Mouse (Mus musculus) frontal cortex, adult 2 months (tissue): Measurements from ENCODE around the gene Bcap31. TPM values are rescaled to one million over a fixed set of nuclear protein-coding genes. Genes with fewer than 3 reads are reported as not detected.

Experiments used
- DNase-seq, 2 experiments: peaks; one replicate each; pipeline ENCODE4 v3.0.0; 2022; ENCODE audit warnings: low spot score in 1 of 2; ENCODE audit errors: extremely low spot score in 1 of 2
- polyA plus RNA-seq: library from polyadenylated mRNA; depleted of rRNA; stranded (reverse); fragments of >200 nt; gene quantifications from 2 replicates; pipeline ENCODE4 v1.2.3, GENCODE M21; 2012

The Bcap31 gene
- polyA plus RNA-seq, 1 experiment = 77.3 TPM

DNA sequence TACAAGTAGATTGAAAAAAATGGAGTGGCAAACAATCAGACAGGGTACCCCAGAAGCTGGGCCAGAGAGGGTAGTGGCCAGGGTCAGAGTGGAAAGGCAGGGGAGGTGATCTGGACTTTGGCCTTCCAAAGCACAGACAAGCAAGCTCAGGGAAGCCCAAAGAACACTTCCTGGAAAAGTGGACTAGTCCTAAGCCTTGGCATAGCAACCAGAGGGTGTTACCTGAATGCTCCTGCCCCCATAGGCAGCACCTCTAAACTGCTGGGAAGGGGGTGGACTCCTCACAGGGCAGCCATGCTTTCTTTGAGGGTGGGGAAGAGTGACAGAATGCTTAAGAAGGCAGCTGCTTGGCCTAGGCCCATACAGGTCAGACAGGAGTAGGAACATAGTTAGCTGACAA, 31.0 kb downstream of the Bcap31 start:
- no peak for DNase-seq

GRCm38 (mm10) chrX:73684156-73684555, 31.8 kb downstream of the Bcap31 start:
- DNase-seq = no peak

- no peak for DNase-seq
Measured at GRCm38 (mm10) chrX:73676668-73677067, 39.3 kb downstream of the Bcap31 start.

GRCm38 (mm10) chrX:73675231-73675630, 40.7 kb downstream of the Bcap31 start:
- DNase-seq = peak in 1 of 2 experiments; percentile 31

DNA sequence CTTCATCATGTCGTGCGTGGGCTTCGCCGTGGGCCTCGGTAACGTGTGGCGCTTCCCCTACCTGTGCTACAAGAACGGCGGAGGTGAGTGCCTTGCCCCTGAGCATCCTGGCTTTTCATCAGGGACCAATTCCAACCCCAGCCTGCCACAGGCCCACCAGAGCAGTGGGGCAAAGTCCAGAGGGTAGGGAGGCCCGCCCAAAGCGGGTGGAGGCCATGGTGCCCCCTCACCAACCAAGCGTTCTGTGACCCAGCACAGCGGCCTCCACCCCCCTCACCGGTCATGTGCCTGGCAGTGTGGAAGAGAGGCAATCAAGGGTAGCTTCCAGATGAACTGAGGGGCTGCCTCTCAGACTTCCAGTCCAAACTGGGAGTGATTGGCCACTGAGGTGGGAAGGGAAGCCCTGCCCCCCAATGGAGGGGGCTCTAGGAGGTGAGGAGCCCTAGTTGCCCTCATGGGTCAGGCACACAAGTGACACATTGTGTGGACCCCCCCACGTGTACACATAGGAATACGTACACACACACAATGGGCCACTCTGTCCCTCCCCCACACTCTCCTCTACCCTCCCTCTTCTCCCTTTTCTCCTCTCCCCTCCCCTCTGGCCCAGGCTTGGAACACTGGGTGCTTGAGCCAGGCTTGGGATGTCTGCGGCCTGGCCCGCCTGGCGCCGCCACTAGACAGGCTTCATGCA, 41.9 kb downstream of the Bcap31 start:
- DNase-seq = peak in 1 of 2 experiments; percentile 25

DNA sequence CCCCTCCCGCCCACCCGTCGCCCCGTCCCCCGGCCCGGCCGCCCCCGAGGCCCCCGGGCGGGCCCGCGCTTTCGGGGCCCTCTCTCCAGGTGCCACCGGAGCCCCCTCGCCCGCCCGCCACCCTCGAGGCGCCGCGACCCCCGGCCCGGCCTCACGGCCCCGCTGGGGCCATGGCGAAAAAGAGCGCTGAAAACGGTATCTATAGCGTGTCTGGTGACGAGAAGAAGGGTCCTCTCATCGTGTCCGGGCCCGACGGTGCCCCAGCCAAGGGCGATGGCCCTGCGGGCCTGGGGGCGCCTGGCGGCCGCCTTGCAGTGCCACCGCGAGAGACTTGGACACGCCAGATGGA, 42.4 kb downstream of the Bcap31 start:
- DNase-seq = no peak

GRCm38 (mm10) chrX:73672879-73673618, 42.9 kb downstream of the Bcap31 start, which contains the start of gene Slc6a8:
TSS of gene Slc6a8 (plus strand) at chrX:73673150.
- DNase-seq = peak in 1 of 2 experiments; percentile 62

GRCm38 (mm10) chrX:73672031-73672431, 43.9 kb downstream of the Bcap31 start:
- peak in 1 of 2 experiments; percentile 52 for DNase-seq

- DNase-seq = peak in 1 of 2 experiments; percentile 34
Measured at GRCm38 (mm10) chrX:73663143-73663542, 52.8 kb downstream of the Bcap31 start.

- DNase-seq = no peak
Measured at GRCm38 (mm10) chrX:73660284-73660665, 55.7 kb downstream of the Bcap31 start.

- peak in 1 of 2 experiments; percentile 26 for DNase-seq
Measured at GRCm38 (mm10) chrX:73659575-73660283, 56.2 kb downstream of the Bcap31 start, which contains the start of gene Pnck. TSS of gene Pnck (minus strand) at chrX:73660117.

GRCm38 (mm10) chrX:73658936-73659574, 56.9 kb downstream of the Bcap31 start:
- peak; percentile 41 to 57 for DNase-seq

DNA sequence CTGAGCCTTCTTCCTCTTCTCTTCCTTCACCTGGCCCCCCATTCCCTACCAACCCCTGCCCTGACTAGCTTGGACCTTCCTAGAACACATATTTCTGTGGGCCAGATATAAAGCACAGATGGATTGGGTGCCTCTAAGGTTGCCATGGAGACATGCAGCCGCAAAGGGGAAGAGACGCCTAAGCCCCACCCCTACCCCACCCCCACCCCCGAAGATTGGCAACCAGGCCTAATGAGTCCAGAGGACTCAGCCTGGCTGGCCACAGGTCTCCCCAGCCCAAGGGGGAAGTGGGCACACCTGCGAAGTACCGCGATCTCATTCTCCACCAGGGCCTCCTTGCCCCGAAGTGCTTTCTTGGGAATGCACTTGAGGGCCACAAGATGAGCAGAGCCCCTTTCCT, 57.6 kb downstream of the Bcap31 start:
- DNase-seq = no peak

- DNase-seq = peak in 1 of 2 experiments; percentile 25
Measured at GRCm38 (mm10) chrX:73655529-73655928, 60.4 kb downstream of the Bcap31 start.

GRCm38 (mm10) chrX:73654177-73654576, 61.8 kb downstream of the Bcap31 start:
- DNase-seq = peak; percentile 38 to 60

GRCm38 (mm10) chrX:73653392-73653791, 62.6 kb downstream of the Bcap31 start:
- no peak for DNase-seq

GRCm38 (mm10) chrX:73650869-73651268, 65.1 kb downstream of the Bcap31 start:
- no peak for DNase-seq

GRCm38 (mm10) chrX:73645121-73645520, 70.9 kb downstream of the Bcap31 start:
- DNase-seq = no peak

DNA sequence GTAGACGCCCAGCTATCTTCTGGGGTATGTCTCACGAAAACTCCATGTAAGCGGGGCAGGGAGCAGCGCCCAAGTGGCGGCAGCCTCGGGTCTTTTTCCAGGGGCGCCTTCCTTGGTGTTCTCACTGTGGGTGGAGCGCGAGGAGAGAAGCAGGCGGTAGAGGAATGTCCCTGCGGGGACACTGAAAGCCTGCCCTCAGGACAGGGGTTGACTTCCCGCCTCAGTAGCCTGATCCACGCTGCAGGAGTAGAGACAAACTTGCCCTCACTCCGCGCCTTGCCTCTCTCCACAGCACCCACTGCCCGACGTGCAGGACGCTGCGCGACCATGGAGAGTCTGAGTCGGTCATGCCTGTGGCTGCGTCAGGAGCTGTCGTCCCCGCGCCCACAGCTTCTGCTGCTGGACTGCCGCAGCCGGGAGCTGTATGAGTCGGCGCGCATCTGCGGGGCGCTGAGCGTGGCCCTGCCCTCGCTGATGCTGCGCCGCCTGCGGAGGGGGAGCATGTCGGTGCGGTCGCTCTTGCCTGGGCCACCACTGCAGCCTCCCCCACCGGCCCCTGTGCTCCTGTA, 76.0 kb downstream of the Bcap31 start:
- DNase-seq = peak in 1 of 2 experiments; percentile 21

GRCm38 (mm10) chrX:73639255-73639675, 76.7 kb downstream of the Bcap31 start, which contains the start of gene Dusp9:
TSS of gene Dusp9 (plus strand) at chrX:73639419.
- DNase-seq = no peak
